Mouse (Mus musculus): ENCODE measurements around the gene St5. TPM values are rescaled to one million over a fixed set of nuclear protein-coding genes. Genes with fewer than 3 reads are reported as not detected.

St5 gene
- polyA plus RNA-seq, 1 experiment from 2014 or later: 58.9 TPM

DNA sequence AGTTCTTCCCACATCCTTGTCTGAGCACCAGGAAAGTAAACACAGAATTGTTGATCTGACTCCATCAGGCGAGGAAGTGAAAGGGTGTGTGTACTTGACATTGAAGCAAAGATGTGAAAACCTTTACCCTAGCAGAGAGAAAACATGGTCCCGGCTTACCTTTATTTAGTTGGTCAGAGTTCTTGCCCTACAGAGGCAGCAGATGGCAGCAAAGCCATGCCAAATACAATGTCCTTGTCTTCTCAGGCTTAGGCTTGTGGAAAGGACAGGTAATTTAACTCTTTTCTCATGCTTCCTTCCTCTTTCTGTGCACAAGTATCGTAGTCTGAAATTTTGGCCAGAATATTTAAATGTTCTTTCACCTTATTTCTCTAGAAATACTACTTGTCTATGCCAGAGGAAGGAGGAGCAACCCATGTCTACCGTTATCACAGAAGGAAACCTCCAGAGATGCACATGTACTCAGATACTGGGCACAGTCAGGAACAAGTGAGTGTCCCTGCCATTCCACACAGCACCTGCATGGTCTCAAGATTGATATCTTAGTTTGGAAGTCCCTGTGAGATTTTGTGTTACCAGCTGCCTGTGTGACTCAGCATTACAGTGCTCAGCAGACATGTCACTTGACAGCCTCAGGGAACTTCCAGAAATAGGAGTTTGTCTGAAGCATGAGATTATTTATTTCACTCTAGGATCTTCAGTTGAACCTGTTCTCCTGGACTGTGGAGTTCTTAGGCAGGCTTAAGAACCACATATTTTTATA lies 3.8 kb upstream of the St5 start:
- no peak overlapping the region for H3K4me3 ChIP-seq (ENCODE audit: low read depth, low read length)
- no peaks in the 10 kb centered on the region for H3K9me3 ChIP-seq (ENCODE audit: low read length)
- H3K27me3 ChIP-seq (replicated peaks; ENCODE audit: insufficient read depth, low read length): no peaks in the 10 kb centered on the region
- 32% methylated on average over 4 of the region's 4 CpGs for WGBS
- H3K4me2 ChIP-seq (replicated peaks; ENCODE audit: low read depth, low read length): no peak overlapping the region
- peaks cover 12% of the 10 kb centered on the region for H3K4me1 ChIP-seq (ENCODE audit: insufficient read depth, low read depth, low read length)
- DNase-seq (ENCODE audit: low spot score): peak; percentile 82
- H3K9ac ChIP-seq (replicated peaks; ENCODE audit: low read depth): no peak overlapping the region
- 0 out of 2 replicates have a peak, but pooled peaks cover 3% of the 10 kb centered on the region for H3K36me3 ChIP-seq (ENCODE audit: insufficient read depth, low read length)
- peak; percentile 87 for TF ChIP-seq CTCF (IDR thresholded peaks at IDR 0.05)
- no peak for TF ChIP-seq EP300 (IDR thresholded peaks at IDR 0.05)
- ATAC-seq: no peak
- no peak overlapping the region for H3K27ac ChIP-seq (ENCODE audit: low read length)

DNA sequence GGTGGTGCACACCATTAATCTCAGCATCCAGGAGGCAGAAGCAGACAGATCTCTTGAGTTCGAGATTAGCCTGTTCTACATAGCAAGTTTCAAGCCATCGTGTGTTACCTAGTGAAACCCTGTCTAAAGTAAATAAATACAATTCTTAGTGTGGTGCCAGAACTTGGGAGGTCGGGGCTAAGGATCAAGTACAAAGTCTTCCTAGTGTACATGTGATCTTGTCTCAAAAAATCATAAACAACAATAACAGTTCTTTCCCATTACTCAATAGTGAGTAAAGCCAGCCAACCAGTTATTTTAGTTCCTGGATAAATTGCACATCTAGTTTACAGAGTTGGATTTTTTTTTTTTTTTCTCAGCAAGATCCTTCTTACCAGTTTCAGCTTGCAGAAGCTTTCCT lies 1.1 kb upstream of the St5 start:
- ATAC-seq: no peak
- Histone ChIP-seq H3K27ac (ENCODE audit: low read length) (0 out of 2 replicates have a peak overlapping the region, but pooled peaks have one; percentile 81), H3K4me1 (ENCODE audit: insufficient read depth, low read depth, low read length) (peaks cover 12% of the 10 kb centered on the region), H3K36me3 (ENCODE audit: insufficient read depth, low read length) (no peaks in the 10 kb centered on the region), H3K27me3 (replicated peaks; ENCODE audit: insufficient read depth, low read length) (no peaks in the 10 kb centered on the region), H3K4me2 (replicated peaks; ENCODE audit: low read depth, low read length) (peak overlapping the region; percentile 58; the same call in 1 of the 2 replicates), H3K9ac (replicated peaks; ENCODE audit: low read depth) (no peak overlapping the region), H3K9me3 (ENCODE audit: low read length) (no peaks in the 10 kb centered on the region), H3K4me3 (ENCODE audit: low read depth, low read length) (peak overlapping the region; percentile 75)
- DNase-seq (ENCODE audit: low spot score): peak; percentile 73
- no peak for TF ChIP-seq EP300 (IDR thresholded peaks at IDR 0.05)
- no peak for TF ChIP-seq CTCF (IDR thresholded peaks at IDR 0.05)
- WGBS: 30% methylated on average over 3 of the region's 3 CpGs

DNA sequence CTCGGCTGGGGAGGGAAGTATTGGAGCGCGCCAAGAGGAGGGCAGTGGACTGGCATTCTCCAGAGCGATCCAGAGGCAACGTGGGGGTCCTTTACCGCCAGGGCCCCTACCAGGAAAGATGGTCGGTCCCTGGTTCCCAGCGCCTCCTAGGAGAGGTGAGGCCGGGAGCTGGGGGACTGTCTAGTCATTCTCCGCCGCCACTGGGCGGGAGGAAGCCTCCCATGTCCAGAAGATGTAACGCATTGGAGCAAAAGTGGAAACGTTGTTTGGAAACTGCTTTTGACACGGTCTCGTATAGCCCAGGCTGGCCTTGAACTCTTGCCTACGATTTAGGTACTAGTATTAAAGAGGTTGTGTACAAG lies 592 bp upstream of the St5 start:
- H3K27ac ChIP-seq (ENCODE audit: low read length): peak overlapping the region; percentile 81
- TF ChIP-seq EP300 (IDR thresholded peaks at IDR 0.05): no peak
- TF ChIP-seq CTCF (IDR thresholded peaks at IDR 0.05): 0 out of 2 replicates have a peak, but pooled peaks have one; percentile 35
- 3% methylated on average over 15 of the region's 17 CpGs for WGBS
- H3K9ac ChIP-seq (replicated peaks; ENCODE audit: low read depth): peak overlapping the region; percentile 61
- peak; percentile 49 for DNase-seq (ENCODE audit: low spot score)
- H3K27me3 ChIP-seq (replicated peaks; ENCODE audit: insufficient read depth, low read length): no peaks in the 10 kb centered on the region
- H3K36me3 ChIP-seq (ENCODE audit: insufficient read depth, low read length): no peaks in the 10 kb centered on the region
- peaks cover 12% of the 10 kb centered on the region for H3K4me1 ChIP-seq (ENCODE audit: insufficient read depth, low read depth, low read length)
- peak overlapping the region; percentile 58 for H3K4me2 ChIP-seq (replicated peaks; ENCODE audit: low read depth, low read length)
- H3K9me3 ChIP-seq (ENCODE audit: low read length): no peaks in the 10 kb centered on the region
- ATAC-seq: no peak
- peak overlapping the region; percentile 75 for H3K4me3 ChIP-seq (ENCODE audit: low read depth, low read length)

DNA sequence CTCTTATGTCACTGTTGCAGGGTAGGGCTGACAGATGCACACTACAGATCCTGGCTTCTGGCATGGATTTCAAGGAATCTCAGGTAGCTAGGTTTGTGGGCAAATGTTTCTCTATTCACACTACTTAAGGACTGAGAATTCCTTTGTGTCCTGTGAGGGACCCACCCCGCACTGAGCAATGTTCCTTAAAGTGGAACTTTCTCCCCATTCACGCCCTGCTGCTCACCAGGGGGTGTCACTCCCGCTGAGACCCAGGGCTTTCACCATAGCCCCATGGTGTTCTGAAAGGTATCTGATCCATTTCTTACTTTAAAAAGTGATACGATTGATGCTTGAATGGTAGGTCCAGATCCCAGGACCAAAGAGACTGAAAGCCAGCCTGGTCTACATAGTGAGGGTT lies 684 bp downstream of the St5 start:
- DNase-seq (ENCODE audit: low spot score) (no peak), ATAC-seq (no peak)
- peaks cover 9% of the 10 kb centered on the region for H3K4me1 ChIP-seq (ENCODE audit: insufficient read depth, low read depth, low read length)
- H3K27me3 ChIP-seq (replicated peaks; ENCODE audit: insufficient read depth, low read length): no peaks in the 10 kb centered on the region
- no peaks in the 10 kb centered on the region for H3K36me3 ChIP-seq (ENCODE audit: insufficient read depth, low read length)
- no peaks in the 10 kb centered on the region for H3K9me3 ChIP-seq (ENCODE audit: low read length)
- TF ChIP-seq CTCF (IDR thresholded peaks at IDR 0.05): no peak
- no peak for TF ChIP-seq EP300 (IDR thresholded peaks at IDR 0.05)
- H3K4me2 ChIP-seq (replicated peaks; ENCODE audit: low read depth, low read length): peak overlapping the region; percentile 58
- peak overlapping the region; percentile 19; the same call in 1 of the 2 replicates for H3K9ac ChIP-seq (replicated peaks; ENCODE audit: low read depth)
- H3K4me3 ChIP-seq (ENCODE audit: low read depth, low read length): peak overlapping the region; percentile 75; the same call in 1 of the 2 replicates
- H3K27ac ChIP-seq (ENCODE audit: low read length): no peak overlapping the region
- WGBS: 47% methylated on average over 4 of the region's 4 CpGs

DNA sequence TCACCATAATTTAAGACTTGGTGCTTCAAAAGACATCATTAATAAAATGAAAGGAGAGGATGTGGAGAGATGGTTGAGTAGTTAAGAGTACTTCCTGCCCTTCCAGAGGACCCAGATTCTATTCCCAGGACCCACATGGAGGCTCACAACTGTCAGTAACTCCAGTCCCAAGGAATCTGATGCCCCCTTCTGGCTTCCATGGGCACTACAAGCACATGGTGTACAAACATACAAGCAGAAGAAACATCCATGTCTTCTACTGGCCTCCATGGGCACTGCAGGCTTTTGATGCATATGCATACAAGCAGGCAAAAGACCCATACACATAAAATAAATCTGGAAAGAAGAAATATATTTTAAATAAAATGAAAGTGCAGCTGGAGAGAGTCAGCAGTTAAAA lies 3.2 kb downstream of the St5 start:
- Histone ChIP-seq H3K9me3 (ENCODE audit: low read length) (no peaks in the 10 kb centered on the region), H3K4me3 (ENCODE audit: low read depth, low read length) (no peak overlapping the region), H3K36me3 (ENCODE audit: insufficient read depth, low read length) (no peaks in the 10 kb centered on the region), H3K9ac (replicated peaks; ENCODE audit: low read depth) (no peak overlapping the region), H3K27me3 (replicated peaks; ENCODE audit: insufficient read depth, low read length) (no peaks in the 10 kb centered on the region), H3K27ac (ENCODE audit: low read length) (no peak overlapping the region), H3K4me1 (ENCODE audit: insufficient read depth, low read depth, low read length) (peaks cover 9% of the 10 kb centered on the region), H3K4me2 (replicated peaks; ENCODE audit: low read depth, low read length) (no peak overlapping the region)
- TF ChIP-seq CTCF (IDR thresholded peaks at IDR 0.05) (peak; percentile 53), EP300 (IDR thresholded peaks at IDR 0.05) (no peak)
- no peak for ATAC-seq
- DNase-seq (ENCODE audit: low spot score): no peak

DNA sequence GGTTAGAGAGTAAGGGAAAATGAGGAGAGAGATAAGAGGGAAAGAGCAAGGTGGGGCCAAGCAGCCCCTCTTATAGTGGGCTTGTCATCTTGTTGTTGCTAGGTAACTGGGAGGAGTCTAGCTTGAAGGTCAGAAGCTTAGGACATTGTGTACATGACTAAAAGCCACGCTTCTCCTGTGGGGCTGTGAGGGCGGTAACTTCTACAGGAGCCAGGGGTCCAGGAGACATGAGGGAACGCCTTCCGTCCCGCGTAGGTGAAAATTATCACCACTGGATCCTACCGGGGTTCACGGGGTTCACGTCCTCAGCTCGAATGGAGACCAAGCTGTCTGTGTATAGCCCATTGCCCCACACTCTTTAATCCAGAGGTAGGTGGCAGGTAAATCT lies 8.1 kb downstream of the St5 start:
- Histone ChIP-seq H3K36me3 (ENCODE audit: insufficient read depth, low read length) (no peaks in the 10 kb centered on the region), H3K4me3 (ENCODE audit: low read depth, low read length) (no peak overlapping the region), H3K4me1 (ENCODE audit: insufficient read depth, low read depth, low read length) (peaks cover 2% of the 10 kb centered on the region; the same call in 1 of the 2 replicates), H3K9ac (replicated peaks; ENCODE audit: low read depth) (no peak overlapping the region), H3K4me2 (replicated peaks; ENCODE audit: low read depth, low read length) (no peak overlapping the region), H3K9me3 (ENCODE audit: low read length) (no peaks in the 10 kb centered on the region), H3K27me3 (replicated peaks; ENCODE audit: insufficient read depth, low read length) (no peaks in the 10 kb centered on the region), H3K27ac (ENCODE audit: low read length) (no peak overlapping the region)
- ATAC-seq (no peak), DNase-seq (ENCODE audit: low spot score) (no peak)
- WGBS: 87% methylated on average over 10 of the region's 10 CpGs
- no peak for TF ChIP-seq EP300 (IDR thresholded peaks at IDR 0.05)
- TF ChIP-seq CTCF (IDR thresholded peaks at IDR 0.05): no peak
